Mouse (Mus musculus) heart, postnatal 0 days (tissue): ENCODE data around the gene Nipsnap3a.

Experiments
- CTCF ChIP-seq: IDR thresholded peaks from 2 replicates; pipeline ENCODE4 v1.5.1; 2016; ENCODE audit warnings: antibody characterized with exemption, control low read depth, low read depth
- EP300 ChIP-seq: IDR thresholded peaks from 2 replicates; pipeline ENCODE4 v1.6.1; 2016; ENCODE audit warnings: antibody characterized with exemption, low read depth

DNA sequence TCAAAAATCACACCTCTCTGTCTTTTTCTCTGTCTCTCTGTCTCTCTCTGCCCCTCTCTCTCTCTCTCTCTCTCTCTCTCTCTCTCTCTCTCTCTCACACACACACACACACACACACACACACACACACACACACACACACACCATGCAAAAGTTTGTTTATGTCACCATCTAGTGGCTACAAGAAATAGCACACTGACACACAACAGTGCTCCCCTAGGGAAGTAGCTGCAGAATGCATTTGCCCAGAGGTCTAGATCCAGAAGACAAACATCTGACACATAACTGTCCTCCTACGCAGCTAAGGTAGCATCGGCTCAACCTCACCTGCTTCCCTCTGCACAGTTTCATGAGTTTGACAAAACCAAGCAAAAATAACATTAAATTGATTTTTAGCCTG is 3.9 kb upstream of the Nipsnap3a start:
- peak; percentile 53 for TF ChIP-seq CTCF
- TF ChIP-seq EP300 = no peak
